Mouse (Mus musculus) left cerebral cortex, postnatal 25 days (tissue): ENCODE measurements around the gene Zfp46. TPM values are rescaled to one million over a fixed set of nuclear protein-coding genes. Genes with fewer than 3 reads are reported as not detected.

ENCODE experiments used
- DNase-seq, 2 experiments: peaks; one replicate each; pipeline ENCODE4 v3.0.0; 2022; ENCODE audit warnings: low spot score in 2 of 2, mixed read lengths in 1 of 2
- intact Hi-C: fragments of 180-260 bp; cut with DNase I; formaldehyde crosslinking; loops from one replicate; pipeline ENCODE4 v1.15.1; 2025
- total RNA-seq, 2 experiments: library from RNA; stranded (reverse); gene quantifications; 2 replicates each; pipeline ENCODE4 v1.2.3; 2021

Zfp46 gene
- total RNA-seq, 2 experiments from 2014 or later, result 54.6 to 64.2 TPM

DNA sequence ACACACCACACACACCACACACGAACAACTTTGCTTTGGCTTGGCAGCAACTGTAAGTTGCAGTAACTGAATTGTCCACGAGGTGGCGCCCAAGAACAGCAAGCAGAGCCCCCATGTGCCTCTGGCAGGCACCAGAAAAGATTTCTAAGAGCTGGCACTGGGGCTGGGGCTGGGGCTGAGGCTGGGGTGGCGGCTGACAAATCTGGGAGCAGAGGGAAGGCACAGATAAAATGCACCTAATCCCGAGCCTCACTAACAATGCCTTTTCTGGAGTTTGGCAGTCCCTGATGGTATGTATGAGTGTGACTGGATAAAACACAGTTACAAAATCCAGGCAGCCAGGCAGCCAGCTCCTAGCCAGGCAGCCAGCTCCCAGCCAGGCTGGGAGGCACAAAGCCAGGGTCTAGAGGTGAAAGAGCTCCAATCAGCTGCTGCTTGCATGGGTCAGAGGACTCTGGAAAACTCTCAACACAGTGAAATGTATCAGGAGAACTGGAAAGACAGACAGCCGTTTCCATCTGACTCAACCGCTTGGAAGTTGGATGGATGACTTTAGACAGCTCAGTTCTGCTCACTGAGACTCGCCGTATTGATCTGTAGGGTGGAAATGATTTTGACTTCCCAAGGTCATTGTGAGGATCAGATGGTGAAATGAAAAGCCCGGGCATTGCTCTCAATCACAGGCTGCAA lies 23.8 kb upstream of the Zfp46 start:
- DNase-seq, result peak; percentile 71 to 79
- intact Hi-C loops, result loop anchor here (2.0 kb wide), 1 partner anchor 64 kb away; no protein-coding TSS in a partner anchor

DNA sequence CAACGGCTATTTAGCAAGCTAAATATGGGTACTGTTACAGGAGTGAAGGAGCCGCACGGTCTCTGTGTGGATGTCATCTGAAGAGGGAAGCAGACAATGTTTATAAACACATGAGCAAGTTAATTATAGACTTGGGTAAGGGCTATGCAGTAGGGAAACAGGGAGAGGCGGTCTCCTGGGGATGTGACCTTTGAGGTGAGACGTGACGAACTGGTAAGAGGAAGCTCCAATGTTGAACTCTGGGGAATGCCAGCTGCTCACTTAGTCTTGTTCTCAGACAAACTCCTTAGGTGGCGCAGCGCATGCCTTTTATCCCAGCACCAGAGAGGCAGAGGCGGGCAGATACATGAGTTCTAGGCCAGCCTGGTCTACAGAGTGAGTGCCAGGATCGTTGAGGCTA lies 22.6 kb upstream of the Zfp46 start:
- DNase-seq, result no peak
- intact Hi-C loops, result loop anchor here (2.0 kb wide), 1 partner anchor 63 kb away; no protein-coding TSS in a partner anchor

DNA sequence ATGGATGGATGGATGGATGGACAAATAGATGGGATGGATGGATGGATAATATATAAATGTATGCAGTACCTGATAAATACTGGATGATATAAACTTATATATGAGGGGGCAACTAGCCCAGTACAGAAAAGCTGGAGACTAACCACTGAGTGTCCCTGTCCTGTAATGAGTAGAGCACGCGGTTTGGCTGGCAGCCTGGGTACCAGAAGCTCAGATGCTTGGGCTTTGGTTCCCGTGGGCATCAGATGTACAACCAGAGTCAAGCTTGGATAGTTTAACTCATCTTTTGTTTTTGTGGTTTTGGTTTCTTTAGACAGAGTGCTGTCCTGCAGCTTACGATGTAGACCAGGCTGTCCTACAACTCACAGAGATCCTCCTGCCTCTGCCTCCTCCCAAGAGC lies 20.9 kb upstream of the Zfp46 start:
- no peak for DNase-seq
- intact Hi-C loops, result no loop called here

GRCm38 (mm10) chr4:136266716-136267343 lies 17.7 kb upstream of the Zfp46 start:
- no peak for DNase-seq
- intact Hi-C loops, result no loop called here

GRCm38 (mm10) chr4:136268912-136269311 lies 15.6 kb upstream of the Zfp46 start:
- no peak for DNase-seq
- intact Hi-C loops, result no loop called here

DNA sequence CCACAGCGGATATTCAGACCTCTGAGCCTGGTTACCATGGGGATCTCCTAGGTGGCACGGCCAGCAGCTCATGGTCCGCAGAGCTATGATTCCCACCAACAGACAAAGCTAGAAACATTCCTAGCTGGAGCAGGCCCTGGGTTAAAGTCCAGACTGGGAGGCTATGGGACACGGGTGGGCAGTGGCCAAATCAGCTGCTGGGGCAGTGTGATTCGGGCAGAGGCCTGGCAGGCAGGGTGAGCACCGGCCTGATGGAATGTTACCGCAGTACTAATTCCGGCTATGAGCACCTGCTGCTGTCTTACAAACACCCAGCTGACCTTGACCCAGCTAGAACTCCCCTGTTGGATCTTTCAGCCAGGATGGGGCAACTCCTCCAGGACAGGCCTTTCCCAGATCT lies 13.8 kb upstream of the Zfp46 start:
- no peak for DNase-seq
- intact Hi-C loops, result no loop called here

GRCm38 (mm10) chr4:136281097-136281496 lies 3.4 kb upstream of the Zfp46 start:
- intact Hi-C loops, result no loop called here
- no peak for DNase-seq

GRCm38 (mm10) chr4:136281611-136282010 lies 2.9 kb upstream of the Zfp46 start:
- intact Hi-C loops, result no loop called here
- DNase-seq, result peak; percentile 50 to 89

- intact Hi-C loops, result no loop called here
- no peak for DNase-seq
These were observed 1.6 kb upstream of the Zfp46 start for GRCm38 (mm10) chr4:136282621-136283480.

GRCm38 (mm10) chr4:136283783-136284182 lies 700 bp upstream of the Zfp46 start:
- intact Hi-C loops, result loop anchor here (2.0 kb wide), 1 partner anchor 27 kb away; the partner anchor contains the start of gene Hnrnpr
- peak in 1 of 2 experiments; percentile 30 for DNase-seq

DNA sequence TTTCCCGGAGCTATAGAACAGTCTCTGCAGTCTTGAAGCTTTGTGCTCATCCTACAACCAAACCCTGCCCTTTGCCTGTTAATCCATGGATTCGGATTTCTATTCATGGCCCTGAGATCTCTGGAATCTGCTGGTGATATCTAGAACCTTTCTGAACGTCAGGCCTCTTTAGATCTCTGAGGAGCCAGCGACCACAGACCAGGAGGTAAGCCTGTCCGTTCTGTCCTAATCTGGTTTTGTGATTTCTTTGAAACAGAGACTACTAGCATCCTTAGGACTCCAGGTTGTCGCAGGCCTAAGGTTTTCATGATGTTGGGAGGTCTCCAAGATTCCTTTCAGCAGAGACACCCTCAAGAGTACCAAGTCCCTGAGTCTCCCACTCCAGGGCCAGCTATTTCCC lies 408 bp downstream of the Zfp46 start:
- intact Hi-C loops, result loop anchor here (2.0 kb wide), 1 partner anchor 26 kb away; the partner anchor contains the start of gene Hnrnpr
- DNase-seq, result peak in 1 of 2 experiments; percentile 47

- intact Hi-C loops, result loop anchor here (2.0 kb wide), 1 partner anchor 25 kb away; the partner anchor contains the start of gene Hnrnpr
These were observed 896 bp downstream of the Zfp46 start for GRCm38 (mm10) chr4:136285348-136285810.

GRCm38 (mm10) chr4:136285811-136286371 lies 1.4 kb downstream of the Zfp46 start:
- peak; percentile 96 to 99 for DNase-seq
- intact Hi-C loops, result loop anchor here (2.0 kb wide), 1 partner anchor 25 kb away; the partner anchor contains the start of gene Hnrnpr

More at GRCm38 (mm10) chr4:136285348-136285810, 896 bp downstream of the Zfp46 start:
- DNase-seq, result peak; percentile 94 to 98

DNA sequence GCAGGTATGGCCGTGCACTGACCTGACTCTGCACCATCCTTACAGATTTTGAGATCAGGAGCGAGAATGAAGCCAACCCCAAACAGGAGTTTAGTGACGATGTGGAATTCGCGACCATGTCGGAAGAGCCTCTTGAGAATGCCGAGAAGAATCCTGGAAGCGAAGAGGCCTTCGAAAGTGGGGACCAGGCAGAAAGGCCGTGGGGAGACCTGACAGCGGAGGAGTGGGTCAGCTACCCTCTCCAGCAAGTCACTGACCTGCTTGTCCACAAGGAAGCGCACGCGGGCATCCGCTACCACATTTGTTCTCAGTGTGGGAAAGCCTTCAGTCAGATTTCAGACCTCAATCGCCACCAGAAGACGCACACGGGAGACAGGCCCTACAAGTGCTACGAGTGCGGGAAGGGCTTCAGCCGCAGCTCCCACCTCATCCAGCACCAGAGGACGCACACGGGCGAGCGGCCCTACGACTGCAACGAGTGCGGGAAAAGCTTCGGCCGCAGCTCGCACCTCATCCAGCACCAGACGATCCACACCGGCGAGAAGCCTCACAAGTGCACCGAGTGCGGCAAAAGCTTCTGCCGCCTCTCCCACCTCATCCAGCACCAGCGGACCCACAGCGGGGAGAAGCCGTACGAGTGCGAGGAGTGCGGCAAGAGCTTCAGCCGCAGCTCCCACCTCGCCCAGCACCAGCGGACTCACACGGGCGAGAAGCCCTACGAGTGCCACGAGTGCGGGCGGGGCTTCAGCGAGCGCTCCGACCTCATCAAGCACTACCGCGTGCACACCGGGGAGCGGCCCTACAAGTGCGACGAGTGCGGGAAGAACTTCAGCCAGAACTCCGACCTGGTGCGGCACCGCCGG lies 5.7 kb downstream of the Zfp46 start:
- intact Hi-C loops, result no loop called here
- no peak for DNase-seq

GRCm38 (mm10) chr4:136290781-136291595 lies 6.5 kb downstream of the Zfp46 start:
- intact Hi-C loops, result no loop called here
- no peak for DNase-seq

- DNase-seq, result no peak
- intact Hi-C loops, result no loop called here
These were observed 7.2 kb downstream of the Zfp46 start for GRCm38 (mm10) chr4:136291692-136292091.

GRCm38 (mm10) chr4:136295941-136296340 lies 11.5 kb downstream of the Zfp46 start:
- DNase-seq, result no peak
- intact Hi-C loops, result no loop called here

DNA sequence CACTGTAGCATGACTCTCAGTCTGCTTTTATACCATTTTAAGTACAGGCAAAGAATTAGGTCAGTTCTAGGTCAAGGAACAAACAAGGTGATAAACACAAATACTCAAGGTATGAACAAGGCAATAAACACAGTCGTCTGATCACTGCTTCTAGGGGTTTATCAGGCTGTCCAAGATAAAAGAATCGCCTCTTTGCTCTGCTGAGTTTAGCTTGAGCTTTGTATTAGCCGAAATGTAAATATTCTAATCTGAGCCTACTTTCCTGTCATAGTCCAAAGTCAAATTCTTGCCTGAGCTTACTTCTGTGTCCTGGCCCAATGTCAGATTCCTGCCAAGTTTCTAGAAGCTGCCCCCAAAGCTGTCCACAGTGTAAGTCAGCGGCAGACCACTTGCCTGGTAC lies 18.0 kb downstream of the Zfp46 start:
- intact Hi-C loops, result no loop called here
- no peak for DNase-seq
